Mouse (Mus musculus) yolk sac, embryonic 10.5 days (tissue): ENCODE data around the gene Pmf1.

ENCODE experiments used
- DNase-seq: peaks from one replicate; pipeline ENCODE4 v3.0.0-alpha.2; 2017; ENCODE audit warnings: low spot score

Gene Pmf1

GRCm38 (mm10) chr3:88409741-88410644 is at the start of gene Pmf1:
Pmf1 (minus strand) TSS chr3:88410331.
- DNase-seq, result peak; percentile 97

- no peak for DNase-seq
Observed at GRCm38 (mm10) chr3:88458778-88459219, 48.7 kb upstream of the Pmf1 start.

GRCm38 (mm10) chr3:88456746-88457532 is 46.8 kb upstream of the Pmf1 start:
- no peak for DNase-seq

GRCm38 (mm10) chr3:88456313-88456712 is 46.2 kb upstream of the Pmf1 start:
- peak; percentile 87 for DNase-seq

GRCm38 (mm10) chr3:88455588-88456264 is 45.6 kb upstream of the Pmf1 start:
- DNase-seq, result peak; percentile 61

- peak; percentile 71 for DNase-seq
Observed at GRCm38 (mm10) chr3:88454762-88455587, 44.8 kb upstream of the Pmf1 start.

GRCm38 (mm10) chr3:88453986-88454385 is 43.9 kb upstream of the Pmf1 start:
- no peak for DNase-seq

- no peak for DNase-seq
Observed at GRCm38 (mm10) chr3:88453369-88453768, 43.2 kb upstream of the Pmf1 start.

- no peak for DNase-seq
Observed at GRCm38 (mm10) chr3:88452716-88453115, 42.6 kb upstream of the Pmf1 start.

- no peak for DNase-seq
Observed at GRCm38 (mm10) chr3:88452246-88452645, 42.1 kb upstream of the Pmf1 start.

- DNase-seq, result no peak
Observed at GRCm38 (mm10) chr3:88450379-88451131, 40.4 kb upstream of the Pmf1 start.

GRCm38 (mm10) chr3:88449395-88450023 is 39.4 kb upstream of the Pmf1 start:
- DNase-seq, result peak; percentile 74

- DNase-seq, result no peak
Observed at GRCm38 (mm10) chr3:88448443-88448842, 38.3 kb upstream of the Pmf1 start.

GRCm38 (mm10) chr3:88447676-88448183 is 37.6 kb upstream of the Pmf1 start:
- peak; percentile 64 for DNase-seq

GRCm38 (mm10) chr3:88446471-88447123 is 36.5 kb upstream of the Pmf1 start:
- DNase-seq, result no peak

GRCm38 (mm10) chr3:88442888-88443287 is 32.8 kb upstream of the Pmf1 start:
- peak; percentile 61 for DNase-seq

- no peak for DNase-seq
Observed at GRCm38 (mm10) chr3:88442488-88442887, 32.4 kb upstream of the Pmf1 start.

GRCm38 (mm10) chr3:88440500-88441381 is 30.6 kb upstream of the Pmf1 start:
- peak; percentile 38 for DNase-seq
